Mouse (Mus musculus): ENCODE measurements around the gene Slc17a4.

DNA sequence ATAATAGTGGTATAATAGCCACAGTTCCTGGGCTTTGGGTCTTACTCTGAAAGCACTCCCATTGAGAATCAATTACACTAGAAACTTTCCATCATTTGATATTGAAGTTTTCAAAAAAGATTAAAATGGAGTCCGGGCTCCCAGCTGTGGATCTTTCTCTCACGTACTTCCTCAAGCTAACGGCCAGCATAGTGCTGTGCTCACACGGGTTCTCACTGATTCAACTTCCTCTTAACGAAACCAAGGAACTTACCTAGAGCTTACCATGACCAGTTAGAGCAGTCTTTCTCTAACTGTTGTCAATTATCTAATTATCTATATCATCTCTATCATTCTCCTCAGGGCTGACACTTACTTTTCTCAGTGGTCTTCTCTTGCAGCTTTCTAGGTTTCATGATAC lies 35.2 kb downstream of the Slc17a4 start:
- no peak for TF ChIP-seq CTCF (IDR thresholded peaks at IDR 0.05; ENCODE audit: low read depth)
- TF ChIP-seq EP300 (IDR thresholded peaks at IDR 0.05; ENCODE audit: low read depth) = no peak
